Mouse (Mus musculus) regulatory T cell (primary cell): ENCODE measurements around the gene Cdk14.

Experiments
- in situ Hi-C: fragments of 300-600 bp; cut with MboI, MseI; formaldehyde crosslinking; loops from one replicate; pipeline ENCODE4 v1.15.1; 2025; ENCODE audit warnings: high pct_unique_total_duplicates

Gene Cdk14

GRCm38 (mm10) chr5:4866945-4867344 is 553.2 kb downstream of the Cdk14 start:
- in situ Hi-C loops, result no loop called here

- in situ Hi-C loops, result no loop called here
Observed at GRCm38 (mm10) chr5:4866099-4866498, 554.0 kb downstream of the Cdk14 start.

GRCm38 (mm10) chr5:4861592-4861991 is 558.5 kb downstream of the Cdk14 start:
- in situ Hi-C loops, result no loop called here

- in situ Hi-C loops, result no loop called here
Observed at GRCm38 (mm10) chr5:4861141-4861540, 559.0 kb downstream of the Cdk14 start.

GRCm38 (mm10) chr5:4858032-4858641 is 562.0 kb downstream of the Cdk14 start:
- in situ Hi-C loops, result no loop called here

GRCm38 (mm10) chr5:4853503-4853902 is 566.6 kb downstream of the Cdk14 start:
- in situ Hi-C loops, result no loop called here

GRCm38 (mm10) chr5:4852711-4853320 is 567.3 kb downstream of the Cdk14 start:
- in situ Hi-C loops, result no loop called here

GRCm38 (mm10) chr5:4851934-4852710 is 568.0 kb downstream of the Cdk14 start:
- in situ Hi-C loops, result no loop called here

GRCm38 (mm10) chr5:4851245-4851933 is 568.7 kb downstream of the Cdk14 start:
- in situ Hi-C loops, result no loop called here

- in situ Hi-C loops, result no loop called here
Observed at GRCm38 (mm10) chr5:4834819-4835480, 585.2 kb downstream of the Cdk14 start.

- in situ Hi-C loops, result no loop called here
Observed at GRCm38 (mm10) chr5:4833940-4834339, 586.2 kb downstream of the Cdk14 start.

GRCm38 (mm10) chr5:4826886-4827285 is 593.2 kb downstream of the Cdk14 start:
- in situ Hi-C loops, result no loop called here

GRCm38 (mm10) chr5:4825951-4826350 is 594.2 kb downstream of the Cdk14 start:
- in situ Hi-C loops, result no loop called here

GRCm38 (mm10) chr5:4825076-4825475 is 595.0 kb downstream of the Cdk14 start:
- in situ Hi-C loops, result no loop called here

GRCm38 (mm10) chr5:4824171-4824570 is 595.9 kb downstream of the Cdk14 start:
- in situ Hi-C loops, result no loop called here

GRCm38 (mm10) chr5:4822041-4822440 is 598.1 kb downstream of the Cdk14 start:
- in situ Hi-C loops, result no loop called here

- in situ Hi-C loops, result no loop called here
Observed at GRCm38 (mm10) chr5:4821368-4821771, 598.7 kb downstream of the Cdk14 start.

- in situ Hi-C loops, result no loop called here
Observed at GRCm38 (mm10) chr5:4816981-4817380, 603.1 kb downstream of the Cdk14 start.

GRCm38 (mm10) chr5:4814465-4815204 is 605.5 kb downstream of the Cdk14 start:
- in situ Hi-C loops, result no loop called here

- in situ Hi-C loops, result no loop called here
Observed at GRCm38 (mm10) chr5:4813357-4813756, 606.8 kb downstream of the Cdk14 start.
